Mouse (Mus musculus): ENCODE measurements around the gene Tle1. TPM values are rescaled to one million over a fixed set of nuclear protein-coding genes. Genes with fewer than 3 reads are reported as not detected.

Gene Tle1
- polyA plus RNA-seq, 1 experiment = 8.5 TPM

DNA sequence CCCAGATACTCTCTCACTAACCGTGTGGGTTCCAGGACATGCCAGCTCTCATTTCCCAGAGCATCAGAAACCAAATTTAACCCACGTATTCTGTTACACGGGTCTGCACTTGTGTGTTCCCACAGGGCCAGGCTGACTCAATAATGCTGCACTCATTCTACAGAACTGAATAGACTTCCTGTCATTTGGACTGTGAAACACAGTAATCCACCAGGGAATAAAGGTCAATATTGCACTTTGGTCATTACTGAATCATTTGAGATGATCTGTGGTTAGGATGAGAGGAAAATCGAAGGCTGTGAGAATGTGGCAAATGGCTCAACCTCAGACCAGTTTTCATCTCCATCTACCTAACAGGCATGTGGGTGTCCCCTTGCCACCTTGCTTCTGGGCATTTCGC lies 16.2 kb downstream of the Tle1 start:
- 91% methylated on average over 5 of the region's 5 CpGs for WGBS

DNA sequence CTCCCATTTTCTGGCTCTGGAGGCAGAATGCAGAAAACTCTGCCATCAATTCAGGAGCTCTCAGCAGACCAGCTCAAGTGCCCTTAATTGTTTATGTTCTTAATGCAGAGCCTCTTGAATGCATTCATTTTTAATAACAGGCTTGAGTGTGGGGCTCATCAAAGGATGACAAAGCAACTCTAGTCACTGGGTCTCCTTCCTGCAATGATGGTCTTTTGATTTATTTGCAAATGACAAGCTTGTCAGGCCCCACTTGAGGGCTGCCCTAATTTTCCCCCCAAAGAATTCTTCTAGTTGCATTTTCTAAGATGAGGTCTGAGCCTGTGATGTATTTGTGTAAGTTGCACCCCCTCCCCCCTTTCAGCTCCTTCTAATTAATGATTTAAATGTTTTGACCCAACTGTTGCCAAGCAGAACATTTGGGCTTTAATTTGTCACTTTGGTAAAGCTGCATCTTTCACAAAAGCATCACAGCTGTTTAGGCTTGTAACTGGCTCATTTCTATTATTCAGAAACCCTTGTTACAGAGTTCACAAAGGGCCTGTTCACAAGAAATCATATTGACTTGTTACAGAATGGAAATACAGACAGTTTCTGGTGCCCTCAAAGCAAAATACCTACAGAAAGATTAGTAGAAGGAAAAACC lies 18.3 kb downstream of the Tle1 start:
- H3K27me3 ChIP-seq (ENCODE audit: control insufficient read depth, insufficient read depth, low read length) = no peaks in the 10 kb centered on the region
- TF ChIP-seq POLR2A (IDR thresholded peaks at IDR 0.05; ENCODE audit: low read depth, low read length) (no peak), CTCF (IDR thresholded peaks at IDR 0.05; ENCODE audit: extremely low read depth, insufficient read depth, insufficient read length, insufficient replicate concordance) (no peak)
- no peak for DNase-seq (ENCODE audit: low read depth in 1 of 2, low spot score in 2 of 2)
- no peak overlapping the region for H3K4me3 ChIP-seq (ENCODE audit: extremely low read depth, insufficient read depth, insufficient read length)
- H3K4me1 ChIP-seq (ENCODE audit: control insufficient read depth, insufficient read depth, insufficient read length) = no peaks in the 10 kb centered on the region
- H3K36me3 ChIP-seq (ENCODE audit: control insufficient read depth, insufficient read depth, low read length) = no peaks in the 10 kb centered on the region
- no peak overlapping the region for H3K27ac ChIP-seq (ENCODE audit: insufficient read depth, low read length)

More for the DNA sequence above, 16.2 kb downstream of the Tle1 start:
- Histone ChIP-seq H3K4me1 (ENCODE audit: control insufficient read depth, insufficient read depth, insufficient read length) (no peaks in the 10 kb centered on the region), H3K27ac (ENCODE audit: insufficient read depth, low read length) (no peak overlapping the region), H3K4me3 (ENCODE audit: extremely low read depth, insufficient read depth, insufficient read length) (no peak overlapping the region), H3K36me3 (ENCODE audit: control insufficient read depth, insufficient read depth, low read length) (no peaks in the 10 kb centered on the region), H3K27me3 (ENCODE audit: control insufficient read depth, insufficient read depth, low read length) (no peaks in the 10 kb centered on the region)
- no peak for TF ChIP-seq CTCF (IDR thresholded peaks at IDR 0.05; ENCODE audit: extremely low read depth, insufficient read depth, insufficient read length, insufficient replicate concordance)
- no peak for TF ChIP-seq POLR2A (IDR thresholded peaks at IDR 0.05; ENCODE audit: low read depth, low read length)
- DNase-seq (ENCODE audit: low read depth in 1 of 2, low spot score in 2 of 2) = no peak

DNA sequence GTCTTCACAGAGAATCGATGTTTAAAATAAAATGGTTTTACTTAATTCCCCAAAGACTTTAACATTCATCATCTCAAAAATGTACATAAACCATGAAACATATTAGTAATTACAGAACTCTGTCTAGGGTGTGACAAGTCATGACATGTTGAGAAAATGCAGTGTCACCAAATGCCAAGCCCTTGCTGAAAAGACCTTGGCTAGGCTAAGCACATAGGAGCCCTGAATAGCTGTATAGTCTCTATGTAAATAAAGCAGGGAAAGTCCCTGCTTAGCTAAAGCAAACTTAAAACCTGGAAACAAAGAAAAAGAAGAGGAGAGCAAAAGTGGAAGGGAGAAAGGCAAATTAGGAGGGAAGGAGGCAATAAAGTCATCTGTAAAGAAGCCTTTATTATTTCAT lies 24.8 kb downstream of the Tle1 start:
- Histone ChIP-seq H3K4me1 (ENCODE audit: control insufficient read depth, insufficient read depth, insufficient read length) (no peaks in the 10 kb centered on the region), H3K36me3 (ENCODE audit: control insufficient read depth, insufficient read depth, low read length) (no peaks in the 10 kb centered on the region), H3K27me3 (ENCODE audit: control insufficient read depth, insufficient read depth, low read length) (no peaks in the 10 kb centered on the region), H3K27ac (ENCODE audit: insufficient read depth, low read length) (no peak overlapping the region), H3K4me3 (ENCODE audit: extremely low read depth, insufficient read depth, insufficient read length) (no peak overlapping the region)
- no peak for TF ChIP-seq CTCF (IDR thresholded peaks at IDR 0.05; ENCODE audit: extremely low read depth, insufficient read depth, insufficient read length, insufficient replicate concordance)
- no peak for TF ChIP-seq POLR2A (IDR thresholded peaks at IDR 0.05; ENCODE audit: low read depth, low read length)
- no peak for DNase-seq (ENCODE audit: low read depth in 1 of 2, low spot score in 2 of 2)
- 97% methylated on average over 1 of the region's 1 CpGs for WGBS

DNA sequence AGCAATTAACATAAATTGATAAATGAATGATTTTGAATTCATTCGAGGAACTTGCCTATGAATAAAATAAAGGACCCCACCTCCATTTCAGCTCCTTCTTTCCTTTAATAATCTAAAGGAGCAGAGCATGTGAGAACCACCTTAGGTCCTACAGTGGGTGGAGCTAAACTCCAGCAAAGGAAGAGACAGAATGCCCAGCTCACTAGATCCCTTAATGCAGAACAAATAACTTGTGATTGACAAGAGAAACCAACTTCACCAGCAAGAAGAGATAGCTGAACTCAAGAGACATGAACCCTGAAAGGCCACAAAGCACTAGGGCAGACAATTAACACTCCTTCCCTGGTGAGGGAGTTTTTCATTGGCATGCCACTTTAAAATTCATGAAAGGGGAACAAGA lies 32.5 kb downstream of the Tle1 start:
- Histone ChIP-seq H3K4me3 (ENCODE audit: extremely low read depth, insufficient read depth, insufficient read length) (no peak overlapping the region), H3K4me1 (ENCODE audit: control insufficient read depth, insufficient read depth, insufficient read length) (no peaks in the 10 kb centered on the region), H3K36me3 (ENCODE audit: control insufficient read depth, insufficient read depth, low read length) (no peaks in the 10 kb centered on the region), H3K27ac (ENCODE audit: insufficient read depth, low read length) (no peak overlapping the region), H3K27me3 (ENCODE audit: control insufficient read depth, insufficient read depth, low read length) (no peaks in the 10 kb centered on the region)
- 79% methylated on average over 1 of the region's 1 CpGs for WGBS
- DNase-seq (ENCODE audit: low read depth in 1 of 2, low spot score in 2 of 2) = no peak
- TF ChIP-seq CTCF (IDR thresholded peaks at IDR 0.05; ENCODE audit: extremely low read depth, insufficient read depth, insufficient read length, insufficient replicate concordance) (no peak), POLR2A (IDR thresholded peaks at IDR 0.05; ENCODE audit: low read depth, low read length) (no peak)

DNA sequence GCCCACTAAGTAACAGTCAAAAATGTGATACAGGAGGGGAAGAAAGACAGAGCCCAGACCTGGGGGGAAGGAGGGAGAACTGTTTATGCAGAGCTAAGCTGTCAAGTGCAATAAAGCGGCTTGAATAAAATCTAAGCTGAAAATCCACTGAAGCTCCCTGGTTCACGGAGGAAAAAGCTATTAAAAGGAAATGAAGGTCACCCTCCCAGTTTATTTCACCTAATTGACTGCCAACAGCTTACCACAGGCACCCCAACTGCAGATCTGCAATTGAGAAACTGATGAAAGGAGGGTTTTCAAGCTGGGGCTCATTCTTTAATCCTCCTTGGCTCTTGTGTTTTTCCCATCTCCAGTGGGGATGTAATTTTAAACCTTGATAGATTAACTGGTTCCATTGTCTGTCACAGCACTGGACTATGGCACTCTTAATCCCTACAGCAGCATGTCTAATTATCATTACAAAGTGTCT lies 32.9 kb downstream of the Tle1 start:
- TF ChIP-seq POLR2A (IDR thresholded peaks at IDR 0.05; ENCODE audit: low read depth, low read length) (no peak), CTCF (IDR thresholded peaks at IDR 0.05; ENCODE audit: extremely low read depth, insufficient read depth, insufficient read length, insufficient replicate concordance) (no peak)
- Histone ChIP-seq H3K4me1 (ENCODE audit: control insufficient read depth, insufficient read depth, insufficient read length) (no peaks in the 10 kb centered on the region), H3K4me3 (ENCODE audit: extremely low read depth, insufficient read depth, insufficient read length) (no peak overlapping the region), H3K36me3 (ENCODE audit: control insufficient read depth, insufficient read depth, low read length) (no peaks in the 10 kb centered on the region), H3K27me3 (ENCODE audit: control insufficient read depth, insufficient read depth, low read length) (no peaks in the 10 kb centered on the region), H3K27ac (ENCODE audit: insufficient read depth, low read length) (no peak overlapping the region)
- 91% methylated on average over 2 of the region's 2 CpGs for WGBS
- DNase-seq (ENCODE audit: low read depth in 1 of 2, low spot score in 2 of 2) = no peak

DNA sequence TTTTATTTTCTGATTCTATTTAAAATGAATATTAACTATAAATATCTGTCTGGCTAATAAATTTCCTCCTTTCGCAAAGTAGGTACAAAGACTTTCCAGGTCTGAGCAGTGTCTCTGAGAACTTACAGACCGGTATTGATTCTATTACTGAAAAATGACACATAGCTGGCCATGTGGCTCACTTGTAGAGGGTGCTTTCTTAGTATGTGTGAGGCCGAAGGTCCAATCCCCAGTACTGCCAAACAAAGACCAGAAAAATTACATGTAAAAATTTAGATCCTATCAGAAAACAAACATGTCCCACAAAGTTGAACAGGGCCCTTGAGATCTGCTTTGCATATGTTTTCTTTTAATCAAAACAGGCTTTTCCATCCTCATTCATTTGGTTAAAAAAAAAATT lies 33.5 kb downstream of the Tle1 start:
- WGBS = 95% methylated on average over 3 of the region's 3 CpGs
- no peak overlapping the region for H3K4me3 ChIP-seq (ENCODE audit: extremely low read depth, insufficient read depth, insufficient read length)
- TF ChIP-seq CTCF (IDR thresholded peaks at IDR 0.05; ENCODE audit: extremely low read depth, insufficient read depth, insufficient read length, insufficient replicate concordance) = no peak
- TF ChIP-seq POLR2A (IDR thresholded peaks at IDR 0.05; ENCODE audit: low read depth, low read length) = no peak
- no peaks in the 10 kb centered on the region for H3K27me3 ChIP-seq (ENCODE audit: control insufficient read depth, insufficient read depth, low read length)
- no peaks in the 10 kb centered on the region for H3K36me3 ChIP-seq (ENCODE audit: control insufficient read depth, insufficient read depth, low read length)
- no peak for DNase-seq (ENCODE audit: low read depth in 1 of 2, low spot score in 2 of 2)
- H3K4me1 ChIP-seq (ENCODE audit: control insufficient read depth, insufficient read depth, insufficient read length) = no peaks in the 10 kb centered on the region
- no peak overlapping the region for H3K27ac ChIP-seq (ENCODE audit: insufficient read depth, low read length)

DNA sequence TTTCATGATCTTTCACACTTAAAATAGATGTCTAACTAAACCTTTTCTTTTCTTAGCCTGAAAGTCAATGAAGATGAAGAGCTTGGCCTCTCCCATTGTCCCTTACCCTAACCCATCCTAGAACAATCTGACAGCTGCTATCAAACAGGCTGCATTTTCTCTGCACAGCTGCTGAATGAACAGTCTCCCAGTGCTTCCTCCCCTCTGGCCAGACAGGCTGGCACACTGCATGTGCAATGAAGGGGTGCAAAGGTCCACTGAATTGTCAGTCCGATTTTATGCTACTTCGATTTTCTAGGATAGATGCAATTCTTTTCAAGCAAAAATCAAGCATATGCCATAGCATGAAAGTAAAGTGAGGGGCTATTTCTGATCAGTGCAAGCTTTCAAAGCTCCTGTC lies 34.2 kb downstream of the Tle1 start:
- Histone ChIP-seq H3K27ac (ENCODE audit: insufficient read depth, low read length) (no peak overlapping the region), H3K4me1 (ENCODE audit: control insufficient read depth, insufficient read depth, insufficient read length) (no peaks in the 10 kb centered on the region), H3K4me3 (ENCODE audit: extremely low read depth, insufficient read depth, insufficient read length) (no peak overlapping the region), H3K27me3 (ENCODE audit: control insufficient read depth, insufficient read depth, low read length) (no peaks in the 10 kb centered on the region), H3K36me3 (ENCODE audit: control insufficient read depth, insufficient read depth, low read length) (no peaks in the 10 kb centered on the region)
- TF ChIP-seq POLR2A (IDR thresholded peaks at IDR 0.05; ENCODE audit: low read depth, low read length) (no peak), CTCF (IDR thresholded peaks at IDR 0.05; ENCODE audit: extremely low read depth, insufficient read depth, insufficient read length, insufficient replicate concordance) (no peak)
- no peak for DNase-seq (ENCODE audit: low read depth in 1 of 2, low spot score in 2 of 2)
- 94% methylated on average over 2 of the region's 2 CpGs for WGBS

Measured in spleen, adult 2 months (tissue).